Mouse (Mus musculus) intestine, embryonic 14.5 days (tissue): ENCODE measurements around the gene Mgat5b. TPM values are rescaled to one million over a fixed set of nuclear protein-coding genes. Genes with fewer than 3 reads are reported as not detected.

Source experiments
- ATAC-seq: fragments of 200-750 bp; cut with Nextera tagmentation; replicated peaks from 2 replicates; pipeline ENCODE4 v1.8.0; 2017; ENCODE audit warnings: low read depth, moderate number of reproducible peaks, moderate TSS enrichment, moderate library complexity; ENCODE audit not compliant: low FRiP score, low TSS enrichment
- DNase-seq: peaks from one replicate; pipeline ENCODE4 v3.0.0-alpha.2; 2018; ENCODE audit warnings: low spot score
- H3K27ac ChIP-seq: fragments of 300-500 bp; sonication (generic); 2 replicates; pipeline ENCODE4 v1.5.1; 2014; ENCODE audit warnings: low read depth, mild to moderate bottlenecking, control low read depth
- H3K27me3 ChIP-seq: fragments of 300-500 bp; sonication (generic); replicated peaks from 2 replicates; pipeline ENCODE4 v1.6.1; 2014; ENCODE audit warnings: low read length, control low read depth; ENCODE audit not compliant: control insufficient read depth, insufficient read depth
- H3K36me3 ChIP-seq: fragments of 300-500 bp; sonication (generic); 2 replicates; pipeline ENCODE4 v1.6.1; 2014; ENCODE audit warnings: low read length, control low read depth; ENCODE audit not compliant: control insufficient read depth, insufficient read depth
- H3K4me1 ChIP-seq: fragments of 300-500 bp; sonication (generic); replicated peaks from 2 replicates; pipeline ENCODE4 v1.6.1; 2014; ENCODE audit warnings: low read length, control low read depth, mixed read lengths; ENCODE audit not compliant: control insufficient read depth, insufficient read depth
- H3K4me2 ChIP-seq: fragments of 300-500 bp; sonication (generic); 2 replicates; pipeline ENCODE4 v1.6.1; 2014; ENCODE audit warnings: low read length
- H3K4me3 ChIP-seq: fragments of 300-500 bp; sonication (generic); 2 replicates; pipeline ENCODE4 v1.5.1; 2014; ENCODE audit warnings: low read depth, low read length, control low read depth, mixed read lengths
- H3K9ac ChIP-seq: fragments of 300-500 bp; sonication (generic); 2 replicates; pipeline ENCODE4 v1.6.1; 2014; ENCODE audit warnings: mild to moderate bottlenecking, low read length
- H3K9me3 ChIP-seq: fragments of 300-500 bp; sonication (generic); 2 replicates; pipeline ENCODE4 v1.6.1; 2016; ENCODE audit warnings: low read length, control low read depth; ENCODE audit not compliant: control insufficient read depth
- WGBS: fragments of 180-500 bp; shearing (Covaris S2); extraction: QIAGEN DNeasy Blood & Tissue Kit; methylation state at CpG from one replicate; pipeline ENCODE4 v1.1.7; 2014; 5-methylcytosine and 5-hydroxymethylcytosine counted together
- polyA plus RNA-seq: library from polyadenylated mRNA; unstranded; fragments of >200 nt; fragmentation: Nextera tagmentation; extraction: Ambion mirVana; gene quantifications from 2 replicates; pipeline ENCODE4 v1.2.1, GENCODE M21; 2014

Gene Mgat5b
- polyA plus RNA-seq, 1 experiment from 2014 or later = 0.92 TPM

- Histone ChIP-seq H3K36me3 (no peaks in the 10 kb centered on the region), H3K4me1 (no peaks in the 10 kb centered on the region; the same call in 1 of the 2 replicates), H3K27me3 (peaks cover 27% of the 10 kb centered on the region), H3K9me3 (no peaks in the 10 kb centered on the region), H3K4me2 (no peak overlapping the region), H3K27ac (no peak overlapping the region), H3K9ac (no peak overlapping the region), H3K4me3 (no peak overlapping the region)
- WGBS = 42% methylated on average over 16 of the region's 16 CpGs
- ATAC-seq = no peak
- DNase-seq = no peak
Measured at GRCm38 (mm10) chr11:116913573-116913972, 5.1 kb upstream of the Mgat5b start.

GRCm38 (mm10) chr11:116914267-116914885 is 4.3 kb upstream of the Mgat5b start:
- 70% methylated on average over 5 of the region's 5 CpGs for WGBS

GRCm38 (mm10) chr11:116915241-116915640 is 3.4 kb upstream of the Mgat5b start:
- Histone ChIP-seq H3K9me3 (no peaks in the 10 kb centered on the region), H3K27me3 (peaks cover 43% of the 10 kb centered on the region), H3K9ac (no peak overlapping the region), H3K4me1 (no peaks in the 10 kb centered on the region; the same call in 1 of the 2 replicates), H3K4me3 (no peak overlapping the region), H3K27ac (no peak overlapping the region), H3K36me3 (no peaks in the 10 kb centered on the region), H3K4me2 (no peak overlapping the region)
- ATAC-seq = no peak
- 76% methylated on average over 3 of the region's 3 CpGs for WGBS
- no peak for DNase-seq

More at GRCm38 (mm10) chr11:116914267-116914885, 4.3 kb upstream of the Mgat5b start:
- no peak overlapping the region for H3K27ac ChIP-seq
- no peaks in the 10 kb centered on the region for H3K36me3 ChIP-seq
- ATAC-seq (no peak), DNase-seq (no peak)
- H3K4me2 ChIP-seq = no peak overlapping the region
- peaks cover 34% of the 10 kb centered on the region for H3K27me3 ChIP-seq
- no peaks in the 10 kb centered on the region for H3K9me3 ChIP-seq
- no peak overlapping the region for H3K4me3 ChIP-seq
- no peaks in the 10 kb centered on the region; the same call in 1 of the 2 replicates for H3K4me1 ChIP-seq
- H3K9ac ChIP-seq = no peak overlapping the region

- no peak for ATAC-seq
- WGBS = 46% methylated on average over 7 of the region's 7 CpGs
- Histone ChIP-seq H3K36me3 (no peaks in the 10 kb centered on the region), H3K27me3 (peaks cover 59% of the 10 kb centered on the region), H3K4me1 (no peaks in the 10 kb centered on the region; the same call in 1 of the 2 replicates), H3K9ac (no peak overlapping the region), H3K4me2 (no peak overlapping the region), H3K9me3 (no peaks in the 10 kb centered on the region), H3K27ac (no peak overlapping the region), H3K4me3 (no peak overlapping the region)
- no peak for DNase-seq
Measured at GRCm38 (mm10) chr11:116917361-116917760, 1.3 kb upstream of the Mgat5b start.

- ATAC-seq (peak; percentile 26; the same call in 1 of the 2 replicates), DNase-seq (peak; percentile 61)
- Histone ChIP-seq H3K9me3 (no peaks in the 10 kb centered on the region), H3K36me3 (no peaks in the 10 kb centered on the region), H3K9ac (peak overlapping the region; percentile 48), H3K4me3 (peak overlapping the region; percentile 53), H3K4me1 (no peaks in the 10 kb centered on the region), H3K27ac (no peak overlapping the region), H3K27me3 (peaks cover 59% of the 10 kb centered on the region), H3K4me2 (peak overlapping the region; percentile 97)
- 2% methylated on average over 54 of the region's 58 CpGs for WGBS
Measured at GRCm38 (mm10) chr11:116919186-116920020, 740 bp downstream of the Mgat5b start.

GRCm38 (mm10) chr11:116920746-116921145 is 2.1 kb downstream of the Mgat5b start:
- Histone ChIP-seq H3K4me3 (no peak overlapping the region), H3K4me1 (no peaks in the 10 kb centered on the region), H3K9ac (no peak overlapping the region), H3K27me3 (peaks cover 59% of the 10 kb centered on the region), H3K36me3 (no peaks in the 10 kb centered on the region), H3K9me3 (no peaks in the 10 kb centered on the region), H3K27ac (no peak overlapping the region), H3K4me2 (no peak overlapping the region)
- DNase-seq = peak; percentile 77
- WGBS = under 1% methylated on average over 6 of the region's 6 CpGs
- ATAC-seq = no peak

- Histone ChIP-seq H3K27me3 (peaks cover 46% of the 10 kb centered on the region), H3K9ac (no peak overlapping the region), H3K27ac (no peak overlapping the region), H3K4me2 (no peak overlapping the region), H3K36me3 (no peaks in the 10 kb centered on the region), H3K4me1 (no peaks in the 10 kb centered on the region), H3K9me3 (no peaks in the 10 kb centered on the region), H3K4me3 (no peak overlapping the region)
- DNase-seq = no peak
- ATAC-seq = no peak
- 54% methylated on average over 7 of the region's 7 CpGs for WGBS
Measured at GRCm38 (mm10) chr11:116922058-116922457, 3.4 kb downstream of the Mgat5b start.

GRCm38 (mm10) chr11:116928031-116928430 is 9.4 kb downstream of the Mgat5b start:
- H3K4me1 ChIP-seq = no peaks in the 10 kb centered on the region
- DNase-seq = no peak
- H3K9ac ChIP-seq = no peak overlapping the region
- no peaks in the 10 kb centered on the region for H3K27me3 ChIP-seq
- no peaks in the 10 kb centered on the region for H3K36me3 ChIP-seq
- no peak overlapping the region for H3K4me2 ChIP-seq
- ATAC-seq = no peak
- no peak overlapping the region for H3K27ac ChIP-seq
- no peak overlapping the region for H3K4me3 ChIP-seq
- H3K9me3 ChIP-seq = no peaks in the 10 kb centered on the region
- 88% methylated on average over 6 of the region's 6 CpGs for WGBS
